Mouse (Mus musculus): Measurements from ENCODE around the gene Crebzf.

The Crebzf gene

GRCm38 (mm10) chr7:90442518-90443080 lies at the start of gene Crebzf:
Gene Crebzf (plus strand): TSS chr7:90442729.
- peak; percentile 96 to 97 for DNase-seq

- DNase-seq, result no peak
Measured at GRCm38 (mm10) chr7:90395073-90395472, 47.5 kb upstream of the Crebzf start.

DNA sequence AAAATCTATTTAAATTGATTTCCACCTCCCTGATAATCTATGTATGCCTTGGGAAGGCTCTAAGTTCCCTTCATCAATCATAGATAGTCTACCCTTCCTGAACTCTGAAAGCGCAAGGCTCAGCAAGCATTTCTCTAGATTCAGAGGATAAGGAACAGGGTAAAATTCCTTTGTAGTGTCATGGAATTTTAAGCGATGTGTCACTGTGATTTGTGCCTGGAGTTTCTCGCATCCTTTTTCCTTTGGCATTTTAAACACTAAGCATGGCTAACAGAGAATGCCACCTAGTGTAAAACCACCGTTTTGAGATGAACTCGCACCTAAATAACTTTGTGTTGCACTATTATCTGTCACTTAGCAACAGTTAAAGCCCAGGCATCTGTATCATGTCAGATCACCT lies 46.6 kb upstream of the Crebzf start:
- no peak for DNase-seq

DNA sequence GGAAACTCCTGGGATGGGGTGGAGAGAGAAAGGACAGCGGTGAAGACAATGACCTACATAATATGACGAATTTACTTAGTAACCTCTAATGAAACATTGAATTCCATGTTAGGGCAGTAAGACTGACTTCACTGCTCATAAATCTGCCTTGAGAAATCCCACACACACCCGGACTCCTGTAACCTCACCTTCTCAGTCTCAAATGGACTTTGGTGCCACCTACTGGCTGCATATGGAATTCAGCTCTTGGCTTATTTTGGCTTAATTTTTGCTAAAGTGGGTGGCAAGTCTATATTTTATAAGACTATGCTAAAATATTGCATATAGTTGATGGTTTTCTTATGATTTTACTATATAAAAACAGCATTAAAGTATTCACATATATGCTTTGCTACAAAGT lies 32.6 kb upstream of the Crebzf start:
- DNase-seq, result peak; percentile 81 to 87

DNA sequence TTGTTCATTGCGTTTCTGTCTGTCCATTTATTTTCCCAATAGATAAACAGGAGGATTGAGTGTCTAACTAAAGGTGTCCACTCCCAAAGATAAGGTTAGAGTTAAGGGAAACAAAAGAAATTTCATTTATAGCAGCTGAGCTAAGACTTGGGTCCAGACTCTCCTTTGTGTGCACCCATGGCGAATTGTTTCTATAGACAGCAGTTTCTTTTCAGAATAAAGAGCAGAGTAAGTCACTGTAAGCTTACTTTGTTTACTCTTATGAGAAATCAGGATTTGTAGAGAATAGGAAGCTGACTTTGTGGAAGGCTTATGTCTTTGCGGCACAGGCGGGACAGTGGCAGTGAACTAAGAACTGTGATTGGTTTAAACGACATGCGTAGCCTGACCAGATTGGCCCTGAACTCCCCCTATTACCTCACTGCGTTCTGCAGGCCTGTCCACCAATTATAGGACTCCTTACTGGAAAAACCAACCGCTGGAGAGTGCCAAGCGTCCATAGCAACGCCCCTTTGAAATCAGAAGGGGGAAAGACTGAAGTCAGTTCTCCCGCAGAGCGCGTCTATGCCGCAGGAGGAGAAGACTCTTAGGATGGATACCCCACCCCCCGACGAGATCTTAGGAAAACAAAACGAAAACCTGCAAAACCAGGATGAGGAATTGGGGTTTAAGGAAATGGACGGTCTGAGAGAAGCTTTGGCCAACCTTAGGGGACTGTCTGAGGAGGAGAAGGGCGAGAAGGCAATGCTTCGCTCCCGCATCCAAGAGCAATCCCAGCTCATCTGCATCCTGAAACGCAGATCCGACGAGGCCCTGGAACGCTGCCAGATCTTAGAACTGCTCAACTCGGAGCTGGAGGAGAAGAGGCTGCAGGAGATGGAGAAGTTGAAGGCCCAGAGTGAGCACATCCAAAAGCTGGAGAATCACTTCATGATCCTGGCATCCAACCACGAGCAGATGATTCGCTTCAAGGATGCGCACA lies 16.2 kb upstream of the Crebzf start, which contains the start of gene Ccdc89:
Gene Ccdc89 (plus strand): TSS at position 558 of the 982 bp plus-strand sequence.
- peak; percentile 85 to 87 for DNase-seq

DNA sequence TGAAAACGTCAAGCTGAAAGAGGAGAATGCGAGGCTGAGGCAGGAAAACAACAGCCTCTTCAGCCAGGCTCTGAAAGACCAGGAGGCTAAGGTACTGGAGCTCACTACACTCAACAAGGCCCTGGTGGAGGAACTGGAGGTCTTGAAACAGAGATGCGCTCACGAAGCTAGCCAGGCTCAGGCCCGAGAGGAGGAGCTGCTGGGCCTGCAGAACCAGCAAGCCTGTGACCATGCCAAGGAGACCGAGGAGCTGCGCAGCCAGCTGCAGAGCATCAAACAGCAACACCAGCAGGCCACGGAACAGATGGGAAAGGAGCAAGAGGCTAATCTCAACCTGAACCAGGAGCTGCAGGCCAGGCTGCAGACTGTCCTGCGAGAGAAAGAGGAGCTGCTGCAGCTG lies 15.5 kb upstream of the Crebzf start:
- peak in 1 of 2 experiments; percentile 18 for DNase-seq

GRCm38 (mm10) chr7:90432221-90432620 lies 10.3 kb upstream of the Crebzf start:
- no peak for DNase-seq

- DNase-seq, result no peak
Measured at GRCm38 (mm10) chr7:90440044-90440443, 2.5 kb upstream of the Crebzf start.

DNA sequence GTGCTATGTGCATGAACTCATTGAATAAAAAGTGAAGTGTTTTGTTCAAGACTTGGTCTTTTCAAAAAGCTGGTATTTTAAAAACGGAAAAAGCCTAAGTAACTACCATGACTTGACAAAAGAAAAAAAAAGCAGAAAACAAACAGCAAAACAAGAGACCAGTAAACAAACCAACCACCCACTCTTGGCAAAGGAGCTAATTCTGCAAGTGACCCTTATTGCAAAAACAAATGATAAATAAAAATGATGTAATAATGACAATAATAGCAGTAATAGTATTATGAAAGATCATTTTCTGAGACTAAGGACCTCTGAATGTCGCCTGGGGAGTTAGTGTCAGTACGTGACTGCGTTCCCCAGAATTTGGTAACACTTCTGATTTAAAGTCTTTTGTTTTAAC lies 459 bp upstream of the Crebzf start:
- DNase-seq, result no peak

DNA sequence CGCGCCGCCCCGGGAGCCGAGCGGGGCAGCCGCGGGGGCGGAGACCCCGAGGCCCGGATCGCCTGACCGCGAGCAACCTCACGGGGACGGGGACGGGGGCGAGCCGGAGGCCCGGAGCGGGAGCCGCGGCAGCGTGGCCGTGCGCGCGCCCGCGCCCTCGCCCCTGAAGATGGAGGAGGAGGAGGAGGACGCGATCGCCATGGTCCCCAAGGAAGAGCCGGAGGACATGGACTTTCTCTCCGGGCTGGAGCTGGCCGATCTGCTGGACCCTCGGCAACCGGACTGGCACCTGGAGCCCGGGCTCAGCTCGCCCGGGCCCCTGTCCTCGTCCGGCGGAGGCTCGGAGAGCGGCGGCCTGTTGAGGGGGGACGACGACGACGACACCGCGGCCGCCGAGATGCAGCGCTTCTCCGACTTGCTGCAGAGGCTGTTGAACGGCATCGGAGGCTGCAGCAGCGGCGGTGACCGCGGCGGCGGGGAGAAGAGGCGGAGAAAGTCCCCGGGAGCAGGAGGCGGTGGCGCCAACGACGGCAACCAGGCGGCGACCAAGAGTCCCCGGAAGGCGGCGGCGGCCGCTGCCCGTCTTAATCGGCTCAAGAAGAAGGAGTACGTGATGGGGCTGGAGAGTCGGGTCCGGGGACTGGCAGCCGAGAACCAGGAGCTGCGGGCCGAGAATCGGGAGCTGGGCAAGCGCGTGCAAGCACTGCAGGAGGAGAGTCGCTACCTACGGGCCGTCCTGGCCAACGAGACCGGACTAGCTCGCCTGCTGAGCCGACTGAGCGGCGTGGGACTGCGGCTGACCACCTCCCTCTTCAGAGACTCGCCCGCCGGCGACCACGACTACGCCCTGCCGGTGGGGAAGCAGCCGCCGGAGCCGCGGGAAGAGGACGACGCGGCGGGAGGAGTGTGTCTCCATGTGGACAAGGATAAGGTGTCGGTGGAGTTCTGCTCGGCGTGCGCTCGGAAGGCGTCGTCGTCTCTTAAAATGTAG lies 867 bp downstream of the Crebzf start:
- DNase-seq, result peak; percentile 81 to 87

- peak in 1 of 2 experiments; percentile 32 for DNase-seq
Measured at GRCm38 (mm10) chr7:90444206-90444605, 1.7 kb downstream of the Crebzf start.

GRCm38 (mm10) chr7:90456149-90456844 lies 13.8 kb downstream of the Crebzf start:
- no peak for DNase-seq

DNA sequence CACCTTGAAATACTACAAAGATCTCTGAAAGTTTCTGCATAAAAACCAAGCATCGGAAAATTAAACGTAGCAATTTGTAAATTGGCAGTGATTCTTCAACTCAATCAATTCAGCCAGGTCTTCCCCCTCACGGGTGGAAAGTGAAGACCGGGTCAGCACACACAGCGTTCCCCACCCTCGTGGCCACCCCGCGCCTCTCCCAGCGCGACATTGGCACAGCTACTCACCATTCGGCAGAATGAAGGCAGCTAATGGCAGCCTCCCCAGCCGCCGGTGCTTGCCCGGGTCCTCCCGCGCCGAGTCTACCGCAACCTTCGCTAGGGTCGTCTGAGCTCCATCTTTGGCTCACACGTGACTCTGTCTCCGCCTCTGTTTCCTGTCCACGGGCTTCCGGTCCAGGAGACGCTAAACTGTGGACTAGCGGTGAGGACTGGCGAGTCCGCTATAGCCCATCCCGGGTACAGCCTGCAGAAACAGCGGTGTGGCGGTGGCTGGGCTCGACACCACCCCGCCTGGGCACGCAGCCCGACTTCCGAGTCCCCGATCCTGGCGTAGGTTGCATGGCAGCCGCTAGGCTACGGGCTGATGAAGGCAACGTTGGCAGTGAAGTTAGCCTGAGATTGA lies 14.4 kb downstream of the Crebzf start, which contains the start of gene Tmem126a:
Gene Tmem126a (minus strand): TSS at position 385 of the 624 bp plus-strand sequence.
- DNase-seq, result peak; percentile 90 to 95

DNA sequence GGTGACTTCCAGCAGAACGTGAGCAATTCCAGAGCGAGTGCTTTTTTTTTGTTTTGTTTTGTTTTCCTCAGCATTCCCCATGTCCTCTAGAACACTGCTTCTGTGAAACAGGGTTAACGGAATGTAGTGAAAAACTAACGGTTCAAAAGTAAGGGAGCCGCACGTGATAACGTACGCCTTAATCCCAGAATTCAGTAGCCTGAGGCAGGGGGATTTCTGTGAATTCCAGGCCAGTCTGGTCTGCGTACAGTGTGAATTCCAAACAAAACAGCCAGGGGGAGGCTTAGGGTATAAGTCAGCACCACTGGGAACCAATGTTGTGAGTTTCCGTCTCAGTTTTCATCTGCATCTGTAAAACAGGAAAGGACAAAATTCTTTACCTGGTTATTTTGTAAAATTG lies 15.0 kb downstream of the Crebzf start:
- peak in 1 of 2 experiments; percentile 27 for DNase-seq

DNA sequence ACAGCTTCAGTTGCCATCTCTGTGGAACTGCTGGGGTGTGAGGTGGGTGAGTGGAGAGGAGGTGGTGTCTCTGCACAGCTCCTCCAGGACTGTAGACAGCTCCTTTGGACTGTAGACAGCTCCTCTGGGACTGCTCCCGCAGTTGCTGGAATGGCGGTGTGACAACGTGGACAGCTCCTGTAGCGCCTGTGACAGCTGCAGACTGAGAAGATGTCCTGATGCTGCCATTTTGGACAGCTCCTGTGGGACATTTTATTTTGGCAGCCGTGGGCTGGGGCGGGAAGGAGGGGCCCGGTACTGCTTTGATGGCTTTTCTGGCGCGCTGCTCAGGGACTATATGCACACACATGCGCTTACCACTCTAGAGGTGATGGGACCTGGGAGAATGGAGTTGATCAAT lies 17.8 kb downstream of the Crebzf start:
- DNase-seq, result no peak

DNA sequence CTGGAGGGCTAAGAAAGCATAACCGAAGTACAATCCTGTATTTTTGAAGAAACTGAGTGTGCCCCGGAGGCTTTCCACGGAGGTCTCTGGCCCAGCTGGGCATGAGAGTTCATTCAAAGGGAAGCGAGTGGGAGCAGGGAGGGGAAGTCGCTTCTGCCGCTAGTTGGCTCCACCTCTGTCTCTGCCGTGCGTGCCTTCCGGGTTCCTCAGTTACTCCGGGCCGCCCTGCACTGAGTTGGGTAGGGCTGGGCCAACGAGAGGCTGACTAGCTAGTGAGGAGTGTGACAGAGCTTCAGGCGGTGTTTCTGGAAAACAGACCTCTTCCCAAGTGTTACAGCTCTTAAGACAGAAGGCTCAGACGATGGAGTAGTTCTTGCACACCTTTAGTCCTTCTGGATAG lies 18.4 kb downstream of the Crebzf start:
- DNase-seq, result peak in 1 of 2 experiments; percentile 38

DNA sequence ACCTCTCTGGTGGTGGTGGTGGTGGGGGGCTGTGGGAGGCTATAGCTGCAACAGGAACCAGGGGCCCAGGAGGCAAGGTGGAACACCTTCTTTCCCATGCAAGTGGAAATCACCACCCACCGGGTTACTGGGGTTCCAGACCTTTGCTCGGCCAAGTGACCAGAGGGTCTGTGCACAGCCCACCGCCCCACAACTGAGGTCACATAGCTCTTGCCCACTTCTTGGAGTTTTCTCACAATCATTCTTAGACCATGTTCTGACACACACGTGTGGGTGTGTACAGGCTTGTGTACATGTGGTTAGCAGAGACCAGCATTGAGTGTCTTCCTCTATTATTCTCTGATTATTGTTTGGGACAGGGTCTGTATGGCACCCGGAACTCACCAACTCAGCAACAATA lies 18.9 kb downstream of the Crebzf start:
- no peak for DNase-seq

DNA sequence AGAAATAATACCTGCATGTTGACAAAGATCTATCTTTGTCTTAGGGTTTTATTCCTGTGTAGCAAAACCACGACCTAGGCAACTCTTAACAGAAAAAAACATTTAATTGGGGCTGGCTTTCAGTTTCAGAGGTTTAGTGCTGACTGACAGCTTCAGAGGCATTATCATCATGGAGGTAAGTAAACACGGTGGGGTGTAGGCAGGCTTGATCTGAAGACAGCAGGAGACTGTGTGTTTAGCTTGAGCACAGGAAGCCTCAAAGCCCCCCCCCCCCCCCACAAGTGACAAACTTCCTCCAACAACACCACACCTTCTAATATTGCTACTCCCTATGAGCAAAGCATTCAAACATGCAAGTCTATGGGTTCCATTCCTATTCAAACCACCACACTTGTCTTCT lies 31.0 kb downstream of the Crebzf start:
- DNase-seq, result no peak

DNA sequence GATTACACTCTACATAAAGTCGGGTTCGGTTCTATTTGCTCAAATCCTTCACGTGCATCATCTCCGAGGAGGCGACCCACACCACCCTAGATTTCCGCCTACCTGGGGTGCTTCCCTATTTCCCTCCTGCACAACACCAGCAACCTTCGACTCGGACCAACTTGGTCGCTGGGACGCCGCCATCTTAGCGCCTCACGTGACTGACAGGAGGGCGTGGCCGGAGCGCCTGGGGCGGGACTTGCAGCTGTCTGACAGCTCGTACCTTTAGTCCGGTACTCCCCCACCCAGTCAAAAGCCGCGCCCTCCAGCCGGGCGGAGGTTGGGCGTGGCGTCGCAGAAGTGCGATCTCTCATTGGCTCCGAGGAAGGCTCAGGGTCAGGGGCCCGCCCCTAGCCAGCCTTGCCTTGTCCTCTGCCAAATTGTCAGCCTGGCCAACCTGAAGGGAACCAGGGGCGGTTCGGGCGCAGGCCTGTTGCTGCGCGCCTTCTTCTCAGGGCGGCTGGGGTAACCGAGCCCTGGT lies 33.3 kb downstream of the Crebzf start, which contains the start of gene Tmem126b:
Gene Tmem126b (minus strand): TSS at position 209 of the 520 bp plus-strand sequence.
- DNase-seq, result peak; percentile 99

- DNase-seq, result peak; percentile 23 to 49
Measured at GRCm38 (mm10) chr7:90476313-90477245, 34.0 kb downstream of the Crebzf start, which contains the start of gene Dlg2. Gene Dlg2 (plus strand): TSS chr7:90476672.
